Mouse (Mus musculus) heart, embryonic 13.5 days (tissue): ENCODE results near the gene Cldn34c1. TPM values are rescaled to one million over a fixed set of nuclear protein-coding genes. Genes with fewer than 3 reads are reported as not detected.
"Not testable (repeated sequence)": the region's sequence is repeated elsewhere in the genome, so short reads cannot be mapped to it uniquely, and the experiment has no call there.

ENCODE experiments used
- ATAC-seq: fragments of 200-750 bp; cut with Nextera tagmentation; 2 replicates; pipeline ENCODE4 v1.8.0; 2017; ENCODE audit warnings: moderate TSS enrichment; ENCODE audit not compliant: insufficient number of reproducible peaks, low FRiP score, low TSS enrichment; ENCODE audit errors: extremely low read depth
- H3K27ac ChIP-seq: fragments of 300-500 bp; sonication (generic); replicated peaks from 2 replicates; pipeline ENCODE4 v1.5.1; 2015; ENCODE audit warnings: moderate library complexity, mild to moderate bottlenecking, inconsistent platforms
- H3K27me3 ChIP-seq: fragments of 300-500 bp; sonication (generic); replicated peaks from 2 replicates; pipeline ENCODE4 v1.6.1; 2015; ENCODE audit warnings: mild to moderate bottlenecking, inconsistent platforms
- H3K36me3 ChIP-seq: fragments of 300-500 bp; sonication (generic); 2 replicates; pipeline ENCODE4 v1.6.1; 2015; ENCODE audit warnings: mild to moderate bottlenecking, inconsistent platforms
- H3K4me1 ChIP-seq: fragments of 300-500 bp; sonication (generic); 2 replicates; pipeline ENCODE4 v1.6.1; 2015; ENCODE audit warnings: inconsistent platforms
- H3K4me2 ChIP-seq: fragments of 300-500 bp; sonication (generic); 2 replicates; pipeline ENCODE4 v1.6.1; 2015; ENCODE audit warnings: inconsistent platforms, mild to moderate bottlenecking, moderate library complexity
- H3K4me3 ChIP-seq: fragments of 300-500 bp; sonication (generic); 2 replicates; pipeline ENCODE4 v1.5.1; 2015; ENCODE audit warnings: moderate library complexity, mild to moderate bottlenecking, inconsistent platforms
- H3K9ac ChIP-seq: fragments of 300-500 bp; sonication (generic); 2 replicates; pipeline ENCODE4 v1.6.1; 2015; ENCODE audit warnings: inconsistent platforms, mild to moderate bottlenecking, moderate library complexity
- H3K9me3 ChIP-seq: fragments of 300-500 bp; sonication (generic); 2 replicates; pipeline ENCODE4 v1.6.1; 2016; ENCODE audit warnings: inconsistent platforms
- WGBS: fragments of 180-500 bp; shearing (Covaris S2); methylation state at CpG from one replicate; pipeline ENCODE4 v1.1.7; 2015; ENCODE audit warnings: mixed read lengths; 5-methylcytosine and 5-hydroxymethylcytosine counted together
- polyA plus RNA-seq: library from polyadenylated mRNA; unstranded; fragments of >200 nt; fragmentation: Nextera tagmentation; extraction: Ambion mirVana; gene quantifications from 2 replicates; pipeline ENCODE4 v1.2.1, GENCODE M21; 2015

Cldn34c1 gene
- 7.9 and 10.2 TPM in 2 replicates for polyA plus RNA-seq

DNA sequence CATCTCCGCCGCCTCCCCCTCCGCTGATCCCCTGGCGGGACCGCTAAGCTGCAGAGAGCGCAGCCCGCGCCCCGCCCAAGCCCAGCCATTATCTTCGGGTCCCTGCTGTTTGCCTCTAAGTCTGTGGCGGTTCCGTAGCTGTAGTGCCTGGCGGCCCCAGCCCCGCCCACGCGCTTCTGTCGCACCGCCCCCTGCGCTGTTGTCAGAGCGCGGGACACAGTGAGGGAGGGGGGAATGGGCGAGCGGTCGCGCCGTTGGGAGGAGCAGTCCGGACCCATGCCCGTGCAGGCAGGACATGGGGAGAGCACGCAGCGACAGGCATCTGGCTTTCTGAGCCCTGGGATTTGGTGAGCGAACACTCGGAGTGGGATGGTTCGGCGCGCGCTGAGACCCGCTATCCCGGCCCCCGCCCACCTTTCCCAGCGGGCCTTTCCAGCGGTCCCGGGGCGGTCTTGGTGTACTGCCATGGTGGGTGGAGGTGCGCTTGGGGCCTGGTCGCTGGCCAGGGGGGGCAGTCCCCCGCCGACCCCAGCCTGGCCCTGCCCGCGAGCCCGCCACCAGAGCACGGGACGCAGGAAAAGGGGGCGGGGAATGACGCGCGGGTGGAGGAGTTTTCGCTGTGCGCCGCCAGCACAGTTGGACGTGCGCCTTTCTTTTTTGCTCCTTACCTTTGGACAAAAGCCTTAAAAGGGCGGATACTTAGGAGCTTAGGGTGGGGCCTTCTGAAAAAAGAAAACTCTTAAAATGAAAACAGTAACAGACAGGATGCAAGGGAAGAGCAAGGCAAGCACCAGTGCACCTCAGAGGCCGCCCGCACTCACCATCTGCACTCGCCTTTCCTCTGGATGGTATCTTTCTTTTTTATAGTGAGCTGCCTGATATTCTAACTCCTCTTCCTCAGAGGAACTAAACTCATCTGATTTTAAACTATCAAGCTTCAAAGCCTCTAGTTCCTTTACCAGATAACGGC, at the start of gene Cldn34c1:
Cldn34c1 (plus strand) TSS at position 205 of the 970 bp plus-strand sequence.
- no peaks in the 10 kb centered on the region for H3K9me3 ChIP-seq
- peak; percentile 97 for ATAC-seq
- 3% methylated on average over 65 of the region's 66 CpGs for WGBS
- no peaks in the 10 kb centered on the region for H3K4me1 ChIP-seq
- H3K36me3 ChIP-seq: no peaks in the 10 kb centered on the region
- peak within 1 kb of the TSS; percentile 67 for H3K4me2 ChIP-seq
- H3K27me3 ChIP-seq: no peaks in the 10 kb centered on the region
- H3K27ac ChIP-seq: peak within 1 kb of the TSS; percentile 96
- peak within 1 kb of the TSS; percentile 62 for H3K4me3 ChIP-seq
- peak within 1 kb of the TSS; percentile 77 for H3K9ac ChIP-seq

DNA sequence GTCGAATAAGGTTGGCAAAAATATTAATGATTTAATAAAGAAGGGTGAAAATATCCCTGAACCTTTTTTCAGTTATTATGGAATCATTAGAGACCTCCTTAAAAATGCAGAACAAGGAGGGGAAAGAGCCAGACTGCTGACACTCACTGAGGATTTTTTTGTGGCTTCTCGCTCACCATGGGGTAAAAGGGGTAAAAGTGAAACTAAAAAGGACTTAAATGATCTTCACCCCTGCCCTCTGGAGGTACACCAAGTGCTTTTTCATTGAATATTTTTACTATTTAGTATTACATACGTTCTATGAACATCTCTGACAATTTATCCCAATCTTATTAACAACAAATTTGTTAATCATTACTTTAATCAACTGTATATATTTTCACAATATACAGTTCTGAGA, 15.9 kb upstream of the Cldn34c1 start:
- no peak for ATAC-seq
- Histone ChIP-seq H3K4me1 (no peaks in the 10 kb centered on the region), H3K9ac (no peak overlapping the region), H3K4me3 (no peak overlapping the region), H3K27me3 (no peaks in the 10 kb centered on the region), H3K4me2 (no peak overlapping the region), H3K9me3 (no peaks in the 10 kb centered on the region), H3K27ac (no peak overlapping the region), H3K36me3 (no peaks in the 10 kb centered on the region)
- WGBS: 68% methylated on average over 3 of the region's 3 CpGs

DNA sequence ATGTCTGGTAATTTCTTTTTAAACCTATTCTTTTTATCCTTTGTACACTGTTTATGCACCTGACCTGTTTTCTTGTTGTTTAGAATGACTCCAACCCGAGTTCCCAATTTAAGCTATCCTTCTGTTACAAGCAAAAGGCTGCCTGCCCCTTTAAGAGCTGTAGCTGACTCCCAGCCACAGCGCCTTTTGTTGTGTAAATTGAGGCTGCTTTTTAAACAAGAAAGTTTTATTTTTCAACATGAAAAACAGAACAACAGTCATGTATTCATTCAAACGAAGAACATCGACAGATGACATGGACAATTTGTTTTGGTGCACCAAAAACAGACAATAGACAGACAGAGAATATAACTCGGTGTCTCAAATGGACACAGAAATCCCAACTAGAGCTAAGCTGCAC, 489 bp upstream of the Cldn34c1 start:
- not testable (repeated sequence) for H3K36me3 ChIP-seq, ATAC-seq, H3K27me3 ChIP-seq, H3K9me3 ChIP-seq, H3K4me1 ChIP-seq
- Histone ChIP-seq H3K27ac (peak overlapping the region; percentile 96), H3K4me2 (peak overlapping the region; percentile 67), H3K9ac (peak overlapping the region; percentile 77), H3K4me3 (peak overlapping the region; percentile 62)
- 19% methylated on average over 5 of the region's 5 CpGs for WGBS

DNA sequence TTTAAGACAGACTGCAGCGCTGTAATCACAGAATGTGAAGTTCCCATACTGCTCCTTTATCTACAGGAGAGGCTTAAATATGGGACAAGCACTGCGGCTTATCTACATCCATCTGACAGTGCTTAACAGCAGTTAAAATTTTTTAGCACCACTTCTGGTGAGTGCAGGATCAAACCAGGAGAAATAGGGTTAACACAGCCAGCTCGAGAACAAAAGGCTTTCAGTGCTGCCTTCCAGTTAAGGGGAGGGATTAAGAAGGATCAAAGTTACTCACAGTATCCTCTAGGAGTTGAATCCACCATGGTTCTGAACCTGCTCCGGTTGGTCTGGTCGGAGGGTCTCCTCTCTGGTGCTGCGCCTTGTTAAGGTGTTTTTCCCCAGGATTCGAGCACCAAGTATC, 1.4 kb downstream of the Cldn34c1 start:
- not testable (repeated sequence) for H3K9me3 ChIP-seq, ATAC-seq, H3K4me1 ChIP-seq, H3K27me3 ChIP-seq, H3K36me3 ChIP-seq
- Histone ChIP-seq H3K9ac (peak overlapping the region; percentile 77), H3K27ac (peak overlapping the region; percentile 96), H3K4me3 (peak overlapping the region; percentile 62), H3K4me2 (peak overlapping the region; percentile 67)
- WGBS: 14% methylated on average over 7 of the region's 7 CpGs

DNA sequence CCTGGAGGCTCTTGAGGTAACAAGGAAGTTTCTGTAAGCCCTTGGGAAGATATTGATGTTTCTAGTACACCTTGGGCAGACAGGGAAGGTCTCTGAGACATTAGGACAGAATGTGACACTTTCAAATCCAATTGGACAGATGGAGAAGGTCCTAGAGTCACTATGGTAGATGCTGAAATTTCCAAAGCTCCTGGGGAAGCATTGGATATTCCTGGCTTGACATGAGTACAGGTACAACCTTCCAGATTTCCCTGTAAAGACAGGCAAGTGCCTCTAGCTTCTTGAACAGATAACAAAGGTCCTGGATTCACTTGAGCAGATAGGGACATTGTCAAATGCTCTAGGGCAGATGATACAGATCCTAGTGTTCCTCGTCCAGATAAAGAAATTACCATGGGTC, 119.1 kb downstream of the Cldn34c1 start, which contains the start of gene Srsx:
Srsx (minus strand) TSS at position 101 of the 400 bp plus-strand sequence.
- not testable (repeated sequence) for H3K27me3 ChIP-seq, H3K27ac ChIP-seq, H3K36me3 ChIP-seq, ATAC-seq, H3K9me3 ChIP-seq, H3K9ac ChIP-seq, H3K4me1 ChIP-seq, H3K4me2 ChIP-seq, H3K4me3 ChIP-seq
- WGBS: 29% methylated on average over 1 of the region's 1 CpGs

Other genes with a start within 250 kb of the Cldn34c1 start
- gene Gm17521, start 73.8 kb upstream of the Cldn34c1 start, polyA plus RNA-seq: not detected in 2 replicates
- not detected in 2 replicates for gene Srsx, start 119.0 kb downstream of the Cldn34c1 start, polyA plus RNA-seq
- not detected in 2 replicates for gene Gm17577, start 143.4 kb downstream of the Cldn34c1 start, polyA plus RNA-seq